Mouse (Mus musculus): ENCODE measurements around the gene Vmn1r19.
"Not testable (repeated sequence)": the region's sequence is repeated elsewhere in the genome, so short reads cannot be mapped to it uniquely, and the experiment has no call there.

Vmn1r19 gene

GRCm38 (mm10) chr6:57403480-57403879 lies at the start of gene Vmn1r19:
Gene Vmn1r19 (plus strand): TSS chr6:57403780.
- DNase-seq (ENCODE audit: low spot score in 2 of 2) = not testable (repeated sequence)

GRCm38 (mm10) chr6:57356864-57357263 lies 46.7 kb upstream of the Vmn1r19 start:
- no peak for DNase-seq (ENCODE audit: low spot score in 2 of 2)

GRCm38 (mm10) chr6:57363627-57364026 lies 40.0 kb upstream of the Vmn1r19 start, which contains the start of gene Vmn1r17:
Gene Vmn1r17 (minus strand): TSS chr6:57363727.
- DNase-seq (ENCODE audit: low spot score in 2 of 2) = no peak

- not testable (repeated sequence) for DNase-seq (ENCODE audit: low spot score in 2 of 2)
These were observed 37.7 kb upstream of the Vmn1r19 start for GRCm38 (mm10) chr6:57365866-57366265.

- DNase-seq (ENCODE audit: low spot score in 2 of 2) = no peak
These were observed 36.1 kb upstream of the Vmn1r19 start for GRCm38 (mm10) chr6:57367496-57367895.

GRCm38 (mm10) chr6:57395683-57396082 lies 7.9 kb upstream of the Vmn1r19 start, which contains the start of gene Vmn1r18:
Gene Vmn1r18 (minus strand): TSS chr6:57395783.
- DNase-seq (ENCODE audit: low spot score in 2 of 2) = no peak

- no peak for DNase-seq (ENCODE audit: low spot score in 2 of 2)
These were observed 25.1 kb downstream of the Vmn1r19 start, which contains the start of gene Vmn1r20 for GRCm38 (mm10) chr6:57428630-57429029. Gene Vmn1r20 (plus strand): TSS chr6:57428930.

- DNase-seq (ENCODE audit: low spot score in 2 of 2) = no peak
These were observed 27.6 kb downstream of the Vmn1r19 start for GRCm38 (mm10) chr6:57431196-57431595.

All from frontal cortex, postnatal 25 days (tissue).